Mouse (Mus musculus) hindbrain, embryonic 11.5 days (tissue): ENCODE results near the gene Olfr1120. TPM values are rescaled to one million over a fixed set of nuclear protein-coding genes. Genes with fewer than 3 reads are reported as not detected.
A peak's percentile ranks its signal among the peaks of the same experiment; 100 is the strongest.
"Not testable (repeated sequence)": the region's sequence is repeated elsewhere in the genome, so short reads cannot be mapped to it uniquely, and the experiment has no call there.

Source experiments
- ATAC-seq: fragments of 200-750 bp; cut with Nextera tagmentation; 2 replicates; pipeline ENCODE4 v1.8.0; 2017; ENCODE audit warnings: mild to moderate bottlenecking, moderate TSS enrichment, moderate library complexity; ENCODE audit not compliant: low FRiP score
- DNase-seq: peaks from one replicate; pipeline ENCODE4 v3.0.0-alpha.2; 2015; ENCODE audit warnings: low spot score
- H3K27ac ChIP-seq: fragments of 300-500 bp; sonication (generic); 2 replicates; pipeline ENCODE4 v1.5.1; 2014; ENCODE audit warnings: mild to moderate bottlenecking, low read depth, low read length
- H3K27me3 ChIP-seq: fragments of 300-500 bp; sonication (generic); 2 replicates; pipeline ENCODE4 v1.6.1; 2014; ENCODE audit warnings: mild to moderate bottlenecking, low read length, moderate library complexity, mixed read lengths; ENCODE audit not compliant: control insufficient read depth, insufficient read depth
- H3K36me3 ChIP-seq: fragments of 300-500 bp; sonication (generic); 2 replicates; pipeline ENCODE4 v1.6.1; 2014; ENCODE audit warnings: mild to moderate bottlenecking, low read length, moderate library complexity, mixed read lengths; ENCODE audit not compliant: control insufficient read depth, insufficient read depth
- H3K4me1 ChIP-seq: fragments of 300-500 bp; sonication (generic); replicated peaks from 2 replicates; pipeline ENCODE4 v1.6.1; 2014; ENCODE audit warnings: low read length, mixed read lengths; ENCODE audit not compliant: control insufficient read depth, insufficient read depth
- H3K4me2 ChIP-seq: fragments of 300-500 bp; sonication (generic); replicated peaks from 2 replicates; pipeline ENCODE4 v1.6.1; 2014; ENCODE audit warnings: mild to moderate bottlenecking, low read depth, low read length
- H3K4me3 ChIP-seq: fragments of 300-500 bp; sonication (generic); 2 replicates; pipeline ENCODE4 v1.5.1; 2014; ENCODE audit warnings: low read depth, low read length
- H3K9ac ChIP-seq: fragments of 300-500 bp; sonication (generic); 2 replicates; pipeline ENCODE4 v1.6.1; 2014; ENCODE audit warnings: low read depth, low read length
- H3K9me3 ChIP-seq: fragments of 300-500 bp; sonication (generic); 2 replicates; pipeline ENCODE4 v1.6.1; 2016; ENCODE audit warnings: low read length; ENCODE audit not compliant: control insufficient read depth
- WGBS: fragments of 180-500 bp; shearing (Covaris S2); extraction: QIAGEN DNeasy Blood & Tissue Kit; methylation state at CpG from one replicate; pipeline ENCODE4 v1.1.7; 2014; 5-methylcytosine and 5-hydroxymethylcytosine counted together
- polyA plus RNA-seq: library from polyadenylated mRNA; unstranded; fragments of >200 nt; fragmentation: Nextera tagmentation; extraction: Ambion mirVana; gene quantifications from 2 replicates; pipeline ENCODE4 v1.2.1, GENCODE M21; 2014

Gene Olfr1120
- not detected in 2 replicates for polyA plus RNA-seq

- no peaks in the 10 kb centered on the region for H3K27me3 ChIP-seq
- no peak within 1 kb of the TSS for H3K4me3 ChIP-seq
- WGBS: 76% methylated on average over 2 of the region's 2 CpGs
- no peak within 1 kb of the TSS for H3K27ac ChIP-seq
- no peak within 1 kb of the TSS for H3K9ac ChIP-seq
- no peak within 1 kb of the TSS for H3K4me2 ChIP-seq
- DNase-seq (no peak), ATAC-seq (no peak)
- no peaks in the 10 kb centered on the region for H3K4me1 ChIP-seq
- H3K9me3 ChIP-seq: no peaks in the 10 kb centered on the region
- H3K36me3 ChIP-seq: no peaks in the 10 kb centered on the region
These were observed at the start of gene Olfr1120 for GRCm38 (mm10) chr2:87354515-87354914. Gene Olfr1120, plus strand, starts transcription at chr2:87354815.

- ATAC-seq (no peak), DNase-seq (no peak)
- no peak within 1 kb of the TSS for H3K27ac ChIP-seq
- WGBS: 74% methylated on average over 1 of the region's 1 CpGs
- no peak within 1 kb of the TSS for H3K9ac ChIP-seq
- H3K4me3 ChIP-seq: no peak within 1 kb of the TSS
- no peaks in the 10 kb centered on the region for H3K9me3 ChIP-seq
- no peaks in the 10 kb centered on the region for H3K27me3 ChIP-seq
- H3K4me1 ChIP-seq: no peaks in the 10 kb centered on the region
- H3K4me2 ChIP-seq: no peak within 1 kb of the TSS
- H3K36me3 ChIP-seq: no peaks in the 10 kb centered on the region
These were observed 47.3 kb upstream of the Olfr1120 start, which contains the start of gene Olfr1118 for GRCm38 (mm10) chr2:87307281-87307680. Gene Olfr1118, plus strand, starts transcription at chr2:87307581.

- ATAC-seq, H3K4me3 ChIP-seq, H3K36me3 ChIP-seq, H3K9me3 ChIP-seq, H3K9ac ChIP-seq, H3K27me3 ChIP-seq, H3K4me1 ChIP-seq, H3K27ac ChIP-seq, H3K4me2 ChIP-seq, DNase-seq: not testable (repeated sequence)
- whole genome bisulfite sequencing: 96% methylated on average over 2 of the region's 2 CpGs
These were observed 5.5 kb downstream of the Olfr1120 start for GRCm38 (mm10) chr2:87360121-87360520.

GRCm38 (mm10) chr2:87369595-87369994 lies 15.0 kb downstream of the Olfr1120 start, which contains the start of gene Olfr1121:
Gene Olfr1121, plus strand, starts transcription at chr2:87369895.
- no peak within 1 kb of the TSS for H3K9ac ChIP-seq
- 46% methylated on average over 1 of the region's 1 CpGs for WGBS
- H3K27ac ChIP-seq: no peak within 1 kb of the TSS
- H3K4me2 ChIP-seq: no peak within 1 kb of the TSS
- H3K4me1 ChIP-seq: no peaks in the 10 kb centered on the region
- no peaks in the 10 kb centered on the region for H3K27me3 ChIP-seq
- no peaks in the 10 kb centered on the region for H3K36me3 ChIP-seq
- no peaks in the 10 kb centered on the region for H3K9me3 ChIP-seq
- no peak within 1 kb of the TSS for H3K4me3 ChIP-seq
- no peak for ATAC-seq
- no peak for DNase-seq

GRCm38 (mm10) chr2:87371726-87372125 lies 17.1 kb downstream of the Olfr1120 start:
- no peaks in the 10 kb centered on the region for H3K9me3 ChIP-seq
- DNase-seq (no peak), ATAC-seq (no peak)
- H3K4me2 ChIP-seq: no peak overlapping the region
- no peak overlapping the region for H3K9ac ChIP-seq
- no peak overlapping the region for H3K4me3 ChIP-seq
- H3K4me1 ChIP-seq: no peaks in the 10 kb centered on the region
- no peaks in the 10 kb centered on the region for H3K36me3 ChIP-seq
- no peaks in the 10 kb centered on the region for H3K27me3 ChIP-seq
- H3K27ac ChIP-seq: no peak overlapping the region
- WGBS: 86% methylated on average over 4 of the region's 4 CpGs

GRCm38 (mm10) chr2:87383935-87384334 lies 29.3 kb downstream of the Olfr1120 start:
- ATAC-seq (no peak), DNase-seq (no peak)
- Histone ChIP-seq H3K4me2 (no peak overlapping the region), H3K9me3 (no peaks in the 10 kb centered on the region), H3K27ac (no peak overlapping the region), H3K9ac (no peak overlapping the region), H3K4me3 (no peak overlapping the region), H3K27me3 (no peaks in the 10 kb centered on the region), H3K4me1 (no peaks in the 10 kb centered on the region), H3K36me3 (no peaks in the 10 kb centered on the region)
- WGBS: 83% methylated on average over 2 of the region's 2 CpGs

- Histone ChIP-seq H3K27ac (no peak within 1 kb of the TSS), H3K27me3 (no peaks in the 10 kb centered on the region), H3K4me2 (no peak within 1 kb of the TSS), H3K36me3 (no peaks in the 10 kb centered on the region), H3K4me3 (no peak within 1 kb of the TSS), H3K9ac (no peak within 1 kb of the TSS), H3K4me1 (no peaks in the 10 kb centered on the region), H3K9me3 (no peaks in the 10 kb centered on the region)
- ATAC-seq (no peak), DNase-seq (no peak)
- WGBS: 92% methylated on average over 2 of the region's 2 CpGs
These were observed 30.9 kb downstream of the Olfr1120 start, which contains the start of gene Olfr1122 for GRCm38 (mm10) chr2:87385549-87385948. Gene Olfr1122, plus strand, starts transcription at chr2:87385849.

- H3K4me2 ChIP-seq, H3K36me3 ChIP-seq, DNase-seq, H3K4me3 ChIP-seq, H3K9me3 ChIP-seq, H3K9ac ChIP-seq, H3K27ac ChIP-seq, H3K4me1 ChIP-seq, H3K27me3 ChIP-seq: not testable (repeated sequence)
- WGBS: 92% methylated on average over 5 of the region's 5 CpGs
- peak; percentile 47; the same call in 1 of the 2 replicates for ATAC-seq
These were observed 39.0 kb downstream of the Olfr1120 start for GRCm38 (mm10) chr2:87393605-87394004.

GRCm38 (mm10) chr2:87394686-87395085 lies 40.1 kb downstream of the Olfr1120 start:
- not testable (repeated sequence) for H3K27ac ChIP-seq, H3K36me3 ChIP-seq, H3K4me3 ChIP-seq, ATAC-seq, H3K27me3 ChIP-seq, H3K9me3 ChIP-seq, H3K4me2 ChIP-seq, H3K4me1 ChIP-seq, DNase-seq, H3K9ac ChIP-seq
- 88% methylated on average over 7 of the region's 7 CpGs for WGBS
